Mouse (Mus musculus) hindbrain, embryonic 16.5 days (tissue): ENCODE data around the gene Exosc2. TPM values are rescaled to one million over a fixed set of nuclear protein-coding genes. Genes with fewer than 3 reads are reported as not detected.
"Not testable (repeated sequence)": the region's sequence is repeated elsewhere in the genome, so short reads cannot be mapped to it uniquely, and the experiment has no call there.

Source experiments
- ATAC-seq: fragments of 200-750 bp; cut with Nextera tagmentation; 2 replicates; pipeline ENCODE4 v1.8.0; 2017; ENCODE audit warnings: moderate TSS enrichment, moderate library complexity
- H3K27ac ChIP-seq: fragments of 300-500 bp; sonication (generic); 2 replicates; pipeline ENCODE4 v1.5.1; 2014; ENCODE audit warnings: low read depth, mild to moderate bottlenecking, control low read depth, low read length, moderate library complexity
- H3K27me3 ChIP-seq: fragments of 300-500 bp; sonication (generic); replicated peaks from 2 replicates; pipeline ENCODE4 v1.6.1; 2014; ENCODE audit warnings: low read length; ENCODE audit not compliant: control insufficient read depth, insufficient read depth
- H3K36me3 ChIP-seq: fragments of 300-500 bp; sonication (generic); 2 replicates; pipeline ENCODE4 v1.6.1; 2014; ENCODE audit warnings: mild to moderate bottlenecking, low read length, moderate library complexity, mixed read lengths; ENCODE audit not compliant: control insufficient read depth, insufficient read depth
- H3K4me1 ChIP-seq: fragments of 300-500 bp; sonication (generic); 2 replicates; pipeline ENCODE4 v1.6.1; 2014; ENCODE audit warnings: low read depth, low read length; ENCODE audit not compliant: control insufficient read depth, insufficient read depth
- H3K4me2 ChIP-seq: fragments of 300-500 bp; sonication (generic); 2 replicates; pipeline ENCODE4 v1.6.1; 2014; ENCODE audit warnings: mild to moderate bottlenecking, low read length, control low read depth, moderate library complexity
- H3K4me3 ChIP-seq: fragments of 300-500 bp; sonication (generic); 2 replicates; pipeline ENCODE4 v1.5.1; 2014; ENCODE audit warnings: mild to moderate bottlenecking, low read length, control low read depth, moderate library complexity
- H3K9ac ChIP-seq: fragments of 300-500 bp; sonication (generic); 2 replicates; pipeline ENCODE4 v1.6.1; 2014; ENCODE audit warnings: low read depth, mild to moderate bottlenecking, control low read depth, low read length, moderate library complexity
- H3K9me3 ChIP-seq: fragments of 300-500 bp; sonication (generic); 2 replicates; pipeline ENCODE4 v1.6.1; 2014; ENCODE audit warnings: mild to moderate bottlenecking, low read length, moderate library complexity; ENCODE audit not compliant: control insufficient read depth
- WGBS: fragments of 180-500 bp; shearing (Covaris S2); extraction: QIAGEN DNeasy Blood & Tissue Kit; methylation state at CpG from one replicate; pipeline ENCODE4 v1.1.7; 2014; 5-methylcytosine and 5-hydroxymethylcytosine counted together
- polyA plus RNA-seq: library from polyadenylated mRNA; unstranded; fragments of >200 nt; fragmentation: Nextera tagmentation; extraction: Ambion mirVana; gene quantifications from 2 replicates; pipeline ENCODE4 v1.2.1, GENCODE M21; 2015

The Exosc2 gene
- polyA plus RNA-seq, 1 experiment from 2014 or later, result 38.9 TPM

GRCm38 (mm10) chr2:31662939-31663803, 7.3 kb upstream of the Exosc2 start:
- no peak for ATAC-seq

DNA sequence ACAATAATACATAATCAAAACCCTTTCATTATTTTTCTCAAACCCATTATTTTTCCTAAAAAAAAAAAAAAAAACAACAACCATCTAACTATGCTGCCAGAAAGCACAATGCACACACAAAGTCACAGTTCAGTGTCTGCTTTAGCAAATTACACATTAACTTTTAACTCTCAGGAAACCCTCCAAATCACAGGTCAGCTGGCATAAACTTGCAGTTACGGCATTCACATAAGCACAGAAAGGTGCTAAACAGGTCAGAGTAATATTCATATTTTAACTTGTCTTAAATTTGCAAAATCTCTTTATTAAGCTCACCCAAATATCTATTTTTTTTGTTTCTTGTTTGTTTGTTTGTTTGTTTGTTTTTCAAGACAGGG, 6.7 kb upstream of the Exosc2 start:
- Histone ChIP-seq H3K4me3 (no peak overlapping the region), H3K27me3 (peaks cover 28% of the 10 kb centered on the region), H3K4me1 (no peaks in the 10 kb centered on the region), H3K9me3 (no peaks in the 10 kb centered on the region), H3K36me3 (no peaks in the 10 kb centered on the region), H3K27ac (no peak overlapping the region), H3K4me2 (no peak overlapping the region), H3K9ac (no peak overlapping the region)
- 96% methylated on average over 1 of the region's 1 CpGs for WGBS
- no peak for ATAC-seq

More at GRCm38 (mm10) chr2:31662939-31663803, 7.3 kb upstream of the Exosc2 start:
- H3K36me3 ChIP-seq, result no peaks in the 10 kb centered on the region
- no peak overlapping the region for H3K27ac ChIP-seq
- H3K4me2 ChIP-seq, result no peak overlapping the region
- WGBS, result 77% methylated on average over 8 of the region's 8 CpGs
- no peaks in the 10 kb centered on the region for H3K9me3 ChIP-seq
- H3K4me1 ChIP-seq, result no peaks in the 10 kb centered on the region
- no peak overlapping the region for H3K9ac ChIP-seq
- H3K4me3 ChIP-seq, result no peak overlapping the region
- peaks cover 29% of the 10 kb centered on the region for H3K27me3 ChIP-seq

GRCm38 (mm10) chr2:31667332-31667731, 3.2 kb upstream of the Exosc2 start:
- H3K36me3 ChIP-seq, result no peaks in the 10 kb centered on the region
- H3K9ac ChIP-seq, result no peak overlapping the region
- H3K27ac ChIP-seq, result no peak overlapping the region
- WGBS, result 21% methylated on average over 4 of the region's 4 CpGs
- no peak for ATAC-seq
- H3K4me1 ChIP-seq, result peaks cover 11% of the 10 kb centered on the region
- H3K9me3 ChIP-seq, result no peaks in the 10 kb centered on the region
- H3K4me2 ChIP-seq, result no peak overlapping the region
- peaks cover 18% of the 10 kb centered on the region for H3K27me3 ChIP-seq
- H3K4me3 ChIP-seq, result no peak overlapping the region

DNA sequence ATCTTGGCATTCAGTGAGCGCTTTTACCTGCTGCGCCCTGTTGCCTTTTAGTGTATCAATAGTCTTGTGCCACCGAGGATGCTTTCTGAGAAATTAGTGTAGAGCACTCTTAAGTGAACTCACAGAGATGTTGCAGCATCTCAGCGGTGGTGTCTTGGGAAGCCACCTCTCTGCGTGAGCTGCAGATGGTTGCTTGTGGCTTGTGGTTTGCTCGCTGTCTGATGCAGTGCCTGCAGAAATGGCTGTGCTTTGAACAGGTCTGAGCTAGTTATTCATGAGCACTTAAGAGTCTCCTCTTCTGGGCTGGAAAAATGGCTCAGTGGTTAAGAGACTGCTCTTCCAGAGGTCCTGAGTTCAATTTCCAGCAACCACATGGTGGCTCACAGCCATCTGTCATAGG, 8.1 kb downstream of the Exosc2 start:
- Histone ChIP-seq H3K9ac (no peak overlapping the region), H3K4me1 (no peaks in the 10 kb centered on the region), H3K27ac (no peak overlapping the region), H3K9me3 (no peaks in the 10 kb centered on the region), H3K4me2 (no peak overlapping the region), H3K36me3 (peaks cover 47% of the 10 kb centered on the region), H3K4me3 (no peak overlapping the region), H3K27me3 (no peaks in the 10 kb centered on the region)
- ATAC-seq, result no peak
- WGBS, result 97% methylated on average over 6 of the region's 6 CpGs

DNA sequence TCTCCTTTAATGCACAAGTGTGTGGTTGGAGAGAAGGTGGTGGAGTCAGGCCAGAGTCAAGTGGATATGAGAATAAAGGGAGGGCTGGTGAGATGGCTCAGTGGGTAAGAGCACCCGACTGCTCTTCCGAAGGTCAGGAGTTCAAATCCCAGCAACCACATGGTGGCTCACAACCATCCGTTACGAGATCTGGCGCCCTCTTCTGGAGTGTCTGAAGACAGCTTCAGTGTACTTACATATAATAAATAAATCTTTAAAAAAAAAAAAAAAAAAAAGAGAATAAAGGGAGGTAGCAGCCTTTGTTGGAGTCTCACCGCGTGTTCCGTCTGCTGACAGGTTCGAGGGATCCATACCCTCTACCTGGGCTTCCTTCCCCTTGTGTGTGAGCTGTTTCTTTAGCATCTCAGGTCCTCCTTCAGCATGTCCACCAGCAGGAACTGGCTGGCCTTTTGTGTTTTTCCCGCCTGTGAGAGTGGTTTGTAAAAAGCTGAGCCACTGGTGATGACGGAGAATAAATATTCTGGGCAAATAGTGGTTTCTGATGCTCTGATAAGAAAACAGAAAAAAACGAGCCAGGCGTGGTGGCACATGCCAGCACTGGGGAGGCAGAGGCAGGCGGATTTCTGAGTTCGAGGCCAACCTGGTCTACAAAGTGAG, 10.7 kb downstream of the Exosc2 start:
- not testable (repeated sequence) for H3K9ac ChIP-seq, H3K4me3 ChIP-seq, H3K27me3 ChIP-seq, H3K4me1 ChIP-seq, H3K9me3 ChIP-seq, ATAC-seq, H3K27ac ChIP-seq, H3K4me2 ChIP-seq
- peaks cover 25% of the 10 kb centered on the region for H3K36me3 ChIP-seq
- 86% methylated on average over 15 of the region's 15 CpGs for WGBS

DNA sequence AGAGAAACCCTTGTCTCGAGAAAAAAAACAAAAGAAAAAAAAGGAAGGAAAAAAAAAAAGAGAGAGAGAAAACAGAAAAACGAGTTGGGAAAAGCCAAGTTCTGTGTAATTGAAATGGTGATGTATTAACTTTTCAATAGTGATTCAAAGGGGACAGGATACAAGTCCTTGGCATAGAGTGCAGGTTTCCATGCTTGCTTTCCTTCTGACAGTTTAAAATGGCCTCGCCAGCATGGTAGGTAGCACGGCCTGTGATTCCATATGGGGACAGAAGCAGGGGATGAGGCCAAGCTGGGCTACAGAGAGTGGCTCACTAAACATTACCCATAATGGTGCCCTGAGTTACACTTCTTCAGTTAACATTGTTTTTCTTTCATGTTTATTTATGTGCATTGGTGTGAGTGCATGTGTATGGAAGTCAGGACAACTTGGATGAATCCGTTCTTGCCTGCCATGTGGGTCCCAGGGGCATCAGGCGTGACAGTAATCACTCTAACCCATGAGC, 11.3 kb downstream of the Exosc2 start:
- Histone ChIP-seq H3K27ac (no peak overlapping the region), H3K36me3 (peaks cover 22% of the 10 kb centered on the region), H3K9ac (no peak overlapping the region), H3K4me3 (no peak overlapping the region), H3K4me2 (no peak overlapping the region), H3K27me3 (no peaks in the 10 kb centered on the region), H3K9me3 (no peaks in the 10 kb centered on the region), H3K4me1 (no peaks in the 10 kb centered on the region)
- no peak for ATAC-seq
- 81% methylated on average over 6 of the region's 6 CpGs for WGBS

- Histone ChIP-seq H3K4me2 (no peak overlapping the region), H3K9me3 (no peaks in the 10 kb centered on the region), H3K4me1 (peaks cover 4% of the 10 kb centered on the region), H3K36me3 (peaks cover 15% of the 10 kb centered on the region), H3K27ac (no peak overlapping the region), H3K27me3 (no peaks in the 10 kb centered on the region), H3K4me3 (no peak overlapping the region), H3K9ac (no peak overlapping the region)
- WGBS, result 35% methylated on average over 2 of the region's 2 CpGs
- no peak for ATAC-seq
These were observed 13.2 kb downstream of the Exosc2 start for GRCm38 (mm10) chr2:31683666-31684065.

DNA sequence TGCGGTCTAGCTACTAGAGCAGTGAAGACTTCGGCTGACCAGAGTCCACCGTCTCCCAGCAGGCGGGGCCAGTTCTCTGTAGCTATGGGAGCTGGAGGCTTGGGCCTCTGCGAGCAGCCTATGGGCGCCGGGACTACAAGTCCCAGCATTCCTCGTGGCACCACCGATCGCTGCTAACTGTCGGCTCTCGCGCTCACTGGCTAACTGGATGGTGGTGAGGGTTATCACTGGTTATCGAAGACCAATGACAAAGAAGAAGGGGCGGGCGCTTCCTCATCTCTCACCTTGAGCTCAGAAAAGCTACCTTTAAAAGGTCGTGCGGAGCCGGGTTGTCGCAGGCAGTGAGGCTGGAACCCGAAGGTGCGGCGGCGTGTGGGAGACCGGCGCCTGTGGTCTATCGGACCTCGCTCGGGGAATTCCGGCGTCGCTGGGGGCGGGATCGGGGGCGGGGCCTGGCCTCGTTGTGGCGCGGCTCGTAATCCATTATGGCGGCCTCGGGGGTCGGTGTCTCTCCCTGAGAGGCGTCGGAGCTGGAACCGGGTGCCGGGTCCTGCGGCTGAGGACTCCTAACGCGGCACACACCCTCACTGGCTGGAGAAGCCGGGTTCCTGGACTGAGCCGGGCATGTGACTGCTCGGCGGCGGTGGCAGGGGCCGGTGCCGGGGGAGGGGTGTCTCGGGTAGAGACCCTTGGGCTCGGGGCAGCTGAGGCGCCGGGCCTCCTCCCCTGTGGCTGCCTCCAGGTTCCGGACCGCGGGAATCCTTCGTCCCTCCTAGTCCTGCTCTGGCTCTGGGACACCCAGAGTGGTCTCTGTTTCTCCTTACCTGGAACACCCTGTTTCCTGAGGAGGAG, 17.8 kb downstream of the Exosc2 start, which contains the start of gene Abl1:
Abl1 (plus strand) TSS at position 303 of the 852 bp plus-strand sequence.
- Histone ChIP-seq H3K27me3 (no peaks in the 10 kb centered on the region), H3K4me2 (peak within 1 kb of the TSS; percentile 75), H3K9ac (peak within 1 kb of the TSS; percentile 98), H3K4me1 (peaks cover 25% of the 10 kb centered on the region), H3K9me3 (no peaks in the 10 kb centered on the region), H3K4me3 (peak within 1 kb of the TSS; percentile 96), H3K36me3 (no peaks in the 10 kb centered on the region), H3K27ac (peak within 1 kb of the TSS; percentile 98)
- peak; percentile 100 for ATAC-seq
- under 1% methylated on average over 55 of the region's 64 CpGs for WGBS
